In genomic region chr5:125222706-125223105, GRCm38 (mm10) we compare ENCODE assay signal across 9 mouse cellular contexts. TPM values are rescaled to one million over a fixed set of nuclear protein-coding genes. Genes with fewer than 3 reads are reported as not detected.
DNase-seq lines count a peak whose midpoint lies in the region; ATAC-seq and TF ChIP-seq lines count a peak whose summit lies in the region.
"Had no signal": no experiment of that assay in that cellular context is flagged by ENCODE, and none has a peak within 500 bp of the region (broad histone marks: within the 10 kb centered on the region; RNA-seq: fewer than 3 reads in every experiment).

No protein-coding gene starts in this region.

- peak in 1 of 2 experiments; percentile 63 for DNase-seq in left cerebral cortex, adult 2 months (ENCODE audit: extremely low spot score in 1 of 2, low spot score in 2 of 2)
- DNase-seq in left cerebral cortex, adult 11 months (ENCODE audit: low spot score), result no peak
- DNase-seq in cerebellum, adult 11 months, result peak; percentile 77
- DNase-seq in cerebellum, postnatal 14 days, result peak; percentile 77 to 85
- peak; percentile 41 to 68 for DNase-seq in left cerebral cortex, postnatal 36 days (ENCODE audit: low spot score in 2 of 2)
- no peak for DNase-seq in kidney, postnatal 36 days

- ATAC-seq in megakaryocyte progenitor cell, adult 5-6 weeks (replicated peaks; ENCODE audit: poor library complexity), result no peak

- H3K27ac ChIP-seq in left cerebral cortex, adult 2 months, result peak overlapping the region; percentile 21; the same call in 1 of the 2 replicates
- H3K27ac ChIP-seq: kidney, postnatal 0 days; limb, embryonic 12.5 days had no signal

- no peak for TF ChIP-seq CTCF in left cerebral cortex, adult 2 months (IDR thresholded peaks at IDR 0.05)

- intact Hi-C loops in left cerebral cortex, adult 2 months (cut with DNase I), result loop anchor here (2.0 kb wide), 1 partner anchor 44 kb away; no protein-coding TSS in a partner anchor
- intact Hi-C loops in left cerebral cortex, postnatal 36 days (cut with DNase I), result no loop called here

- H3K4me3 ChIP-seq in left cerebral cortex, adult 2 months, result no peak overlapping the region
- H3K4me3 ChIP-seq: limb, embryonic 12.5 days had no signal

RNA-seq across cellular contexts. Expression of gene Ncor2, which starts 43.7 kb away (rescaled TPM):
- 100 to 1,000 TPM; 228 to 270 TPM for total RNA-seq in left cerebral cortex, adult 2 months (2021)
- total RNA-seq in left cerebral cortex, postnatal 36 days (2021), result 100 to 1,000 TPM; 167 to 240 TPM
- 50.1 and 57.3 TPM in 2 replicates for total RNA-seq in megakaryocyte progenitor cell, adult 5-6 weeks (2015)
- total RNA-seq in megakaryocyte progenitor cell, adult 5-6 weeks (2017), result 8.4 and 10.9 TPM in 2 replicates

Comparison
In these comparisons a context has a peak if more than half of its experiments do, and no peak if none do; other contexts are left out.
1. DNase-seq: peak in cerebellum, adult 11 months (single experiment), cerebellum, postnatal 14 days (2 of 2) and left cerebral cortex, postnatal 36 days (2 of 2); none in left cerebral cortex, adult 11 months (single experiment) and kidney, postnatal 36 days (0 of 2).